Mouse (Mus musculus) thymus, postnatal 10 days (tissue): ENCODE data around the gene Kri1.
A peak's percentile ranks its signal among the peaks of the same experiment; 100 is the strongest.
"Not testable (repeated sequence)": the region's sequence is repeated elsewhere in the genome, so short reads cannot be mapped to it uniquely, and the experiment has no call there.

Source experiments
- DNase-seq, 2 experiments: peaks; one replicate each; pipeline ENCODE4 v3.0.0; 2021; ENCODE audit warnings: low spot score in 2 of 2

Gene Kri1

GRCm38 (mm10) chr9:21244428-21245112 lies 43.2 kb downstream of the Kri1 start:
- DNase-seq, result no peak

- no peak for DNase-seq
Measured at GRCm38 (mm10) chr9:21243826-21244427, 43.8 kb downstream of the Kri1 start.

DNA sequence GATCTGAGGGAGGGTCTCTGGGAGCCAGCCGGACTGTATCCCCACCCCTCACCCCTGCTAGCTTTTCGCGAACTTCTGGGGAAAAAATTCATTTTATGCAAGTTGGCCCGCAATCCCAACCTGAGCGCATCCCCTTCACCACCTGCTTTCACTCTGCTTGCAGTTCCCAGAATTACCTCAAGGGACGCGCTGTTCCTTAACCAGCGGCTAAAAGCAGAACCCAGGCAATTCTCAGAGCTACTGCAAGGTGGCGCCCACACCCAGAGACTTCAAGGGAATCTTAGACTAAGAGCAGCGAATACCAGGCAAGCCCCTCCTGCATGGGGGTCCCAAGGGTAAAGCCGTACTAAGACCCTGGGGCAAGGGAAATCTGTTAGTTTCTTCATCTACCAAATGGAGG lies 46.4 kb downstream of the Kri1 start:
- DNase-seq, result peak; percentile 75 to 90

DNA sequence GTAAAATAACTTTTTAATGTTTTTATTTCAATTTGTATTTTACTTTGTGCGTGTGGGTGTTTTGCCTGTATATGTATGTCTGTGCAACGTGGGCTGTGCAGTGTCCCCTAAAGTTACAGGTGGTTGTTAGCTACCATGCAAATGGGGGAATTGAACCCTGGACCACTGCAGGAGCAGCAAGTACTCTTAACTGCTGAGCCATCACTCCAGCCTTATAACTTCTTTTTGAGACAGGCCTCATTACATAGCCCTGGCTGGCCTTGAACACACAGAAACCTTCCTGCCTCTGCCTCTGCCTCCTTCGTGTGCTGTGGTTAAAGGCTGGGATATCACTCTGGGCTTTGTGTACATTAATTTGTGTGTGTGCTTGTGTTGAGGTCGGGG lies 48.3 kb downstream of the Kri1 start:
- no peak for DNase-seq

GRCm38 (mm10) chr9:21238733-21239464 lies 48.9 kb downstream of the Kri1 start, which contains the start of gene Keap1:
TSS of gene Keap1 (minus strand) at chr9:21239361.
- peak; percentile 83 to 85 for DNase-seq

DNA sequence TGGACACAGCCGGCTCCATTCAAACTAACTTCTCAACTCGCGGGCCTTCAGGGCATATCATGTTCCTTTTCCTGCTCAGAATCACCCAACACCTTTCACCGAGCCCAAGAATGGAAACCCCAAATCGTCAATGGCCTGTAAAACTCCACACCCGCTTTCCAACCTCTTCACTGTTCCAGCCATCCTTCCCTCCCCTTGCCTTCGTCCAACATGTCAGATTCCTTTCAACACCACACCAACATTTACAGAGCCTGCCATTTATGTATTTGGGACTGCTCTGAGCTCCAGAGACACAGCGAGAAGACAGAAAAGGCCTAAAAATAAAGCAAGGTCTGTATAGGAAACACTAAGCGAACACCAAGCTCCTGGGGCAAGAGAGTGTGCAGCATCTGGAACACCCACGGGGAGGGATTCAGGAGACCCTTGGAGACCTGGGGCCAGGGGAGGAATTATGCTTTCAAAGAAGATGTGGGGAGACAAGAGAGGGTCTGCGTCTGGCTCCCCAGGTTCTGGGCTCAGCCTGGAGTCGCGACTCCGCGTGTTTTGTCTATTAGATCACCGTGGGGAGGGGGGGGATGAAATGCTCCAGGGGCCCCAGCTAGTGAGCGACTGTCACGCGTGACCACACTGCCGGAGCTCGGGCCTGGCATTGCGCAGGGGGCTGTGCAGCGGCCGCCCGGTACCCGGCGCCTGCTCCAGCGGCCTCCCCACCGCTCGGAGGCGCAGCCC lies 49.6 kb downstream of the Kri1 start:
- no peak for DNase-seq

DNA sequence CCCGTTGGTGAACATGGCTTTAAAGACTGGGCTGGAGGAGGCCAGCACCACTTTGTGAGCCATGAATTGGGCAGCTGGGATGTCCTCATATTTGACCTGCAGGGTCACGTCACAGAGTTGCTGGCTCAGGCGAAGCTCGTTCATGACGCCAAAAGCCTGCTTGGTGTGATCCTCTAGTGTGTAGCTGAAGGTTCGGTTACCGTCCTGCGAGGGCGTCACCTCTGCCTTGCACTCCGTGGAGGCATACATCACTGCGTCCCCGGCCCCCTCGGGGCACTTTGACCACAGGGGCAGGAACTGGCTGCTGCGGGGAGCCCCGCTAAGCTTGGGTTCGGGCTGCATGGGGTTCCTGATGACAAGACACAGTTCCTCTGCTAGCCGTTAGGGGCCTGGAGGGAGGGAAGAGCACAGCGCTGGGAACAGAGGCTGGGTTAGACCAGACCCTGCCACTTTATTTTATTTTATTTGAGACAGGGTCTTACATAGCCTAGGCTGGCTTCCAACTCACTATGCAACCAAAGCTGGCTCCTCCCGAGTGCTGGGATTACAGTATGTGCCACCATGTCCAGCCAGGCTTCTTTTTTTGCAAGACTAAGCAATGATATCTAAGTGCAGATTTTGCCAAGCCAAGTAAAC lies 50.3 kb downstream of the Kri1 start:
- DNase-seq, result peak; percentile 42 to 49

DNA sequence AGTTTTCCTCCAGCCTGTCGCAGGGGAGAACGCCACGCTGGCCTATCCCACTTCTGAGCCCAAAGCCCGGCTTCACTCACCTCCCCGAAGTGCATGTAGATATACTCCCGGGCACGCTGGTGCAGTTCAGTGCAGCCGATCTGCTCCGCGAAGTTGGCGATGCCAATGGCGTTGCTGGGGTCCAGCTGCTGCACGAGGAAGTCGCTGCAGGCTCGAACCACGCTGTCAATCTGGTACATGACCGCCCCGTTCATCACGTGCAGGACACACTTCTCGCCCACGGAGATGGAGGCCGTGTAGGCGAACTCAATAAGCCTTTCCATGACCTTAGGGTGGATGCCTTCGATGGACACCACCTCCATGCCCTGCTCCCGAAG lies 50.8 kb downstream of the Kri1 start:
- no peak for DNase-seq

GRCm38 (mm10) chr9:21235341-21235740 lies 52.4 kb downstream of the Kri1 start:
- no peak for DNase-seq

- no peak for DNase-seq
Measured at GRCm38 (mm10) chr9:21233805-21234204, 54.0 kb downstream of the Kri1 start.

GRCm38 (mm10) chr9:21233366-21233765 lies 54.4 kb downstream of the Kri1 start:
- DNase-seq, result no peak

DNA sequence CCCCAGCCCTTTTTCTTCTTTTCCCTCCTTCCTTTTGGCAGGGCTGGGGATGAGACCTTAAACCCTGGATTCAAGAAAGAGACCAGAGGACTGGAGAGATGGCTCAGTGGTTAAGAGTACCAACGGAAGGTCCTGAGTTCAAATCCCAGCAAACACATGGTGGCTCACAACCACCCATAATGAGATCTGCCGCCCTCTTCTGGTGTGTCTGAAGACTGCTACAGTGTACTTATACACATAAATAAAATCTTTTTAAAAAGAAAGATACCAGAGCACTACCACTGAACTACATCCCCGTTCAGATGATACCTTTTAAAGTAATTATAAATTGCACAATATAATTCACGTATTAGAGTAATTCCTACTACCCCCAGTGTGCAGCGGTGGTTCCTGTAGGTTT lies 54.9 kb downstream of the Kri1 start:
- DNase-seq, result no peak

- no peak for DNase-seq
Measured at GRCm38 (mm10) chr9:21231551-21231950, 56.2 kb downstream of the Kri1 start.

DNA sequence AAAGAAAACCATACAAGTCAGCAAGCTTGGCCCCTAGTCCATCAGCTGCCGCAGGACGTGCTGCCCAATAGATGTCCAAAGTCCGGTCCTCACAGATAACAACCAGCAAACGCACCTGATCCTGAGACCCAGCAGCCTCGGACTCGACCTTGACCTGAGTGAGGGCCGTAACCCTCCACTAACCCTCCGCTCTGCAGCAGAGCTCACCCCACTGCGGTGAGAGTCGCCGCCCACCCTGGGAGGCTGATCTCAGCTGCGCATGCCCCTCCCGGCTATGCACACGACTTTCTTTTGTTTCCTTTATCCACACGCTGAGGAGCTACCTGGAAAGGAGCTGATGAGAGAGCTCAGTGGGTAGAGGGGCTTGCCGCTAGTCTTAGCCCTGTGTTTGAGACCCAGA lies 60.4 kb downstream of the Kri1 start:
- peak in 1 of 2 experiments; percentile 40 for DNase-seq

DNA sequence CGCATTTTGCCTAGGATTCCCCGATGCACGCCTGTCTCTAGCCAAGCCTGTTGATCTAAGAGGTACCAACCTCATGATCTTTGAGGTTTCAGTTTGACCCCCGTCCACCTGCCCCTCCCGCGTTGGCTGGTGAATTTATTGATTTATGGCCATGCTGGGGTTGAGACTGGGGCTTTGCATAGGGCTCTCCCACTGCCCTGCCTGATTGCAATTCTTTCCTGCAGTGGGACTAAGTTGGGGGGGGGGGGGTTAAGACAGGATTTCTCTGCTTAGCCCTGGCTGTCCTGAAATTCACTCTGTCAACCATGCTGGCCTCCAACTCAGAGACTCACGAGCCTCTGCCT lies 62.4 kb downstream of the Kri1 start:
- no peak for DNase-seq

DNA sequence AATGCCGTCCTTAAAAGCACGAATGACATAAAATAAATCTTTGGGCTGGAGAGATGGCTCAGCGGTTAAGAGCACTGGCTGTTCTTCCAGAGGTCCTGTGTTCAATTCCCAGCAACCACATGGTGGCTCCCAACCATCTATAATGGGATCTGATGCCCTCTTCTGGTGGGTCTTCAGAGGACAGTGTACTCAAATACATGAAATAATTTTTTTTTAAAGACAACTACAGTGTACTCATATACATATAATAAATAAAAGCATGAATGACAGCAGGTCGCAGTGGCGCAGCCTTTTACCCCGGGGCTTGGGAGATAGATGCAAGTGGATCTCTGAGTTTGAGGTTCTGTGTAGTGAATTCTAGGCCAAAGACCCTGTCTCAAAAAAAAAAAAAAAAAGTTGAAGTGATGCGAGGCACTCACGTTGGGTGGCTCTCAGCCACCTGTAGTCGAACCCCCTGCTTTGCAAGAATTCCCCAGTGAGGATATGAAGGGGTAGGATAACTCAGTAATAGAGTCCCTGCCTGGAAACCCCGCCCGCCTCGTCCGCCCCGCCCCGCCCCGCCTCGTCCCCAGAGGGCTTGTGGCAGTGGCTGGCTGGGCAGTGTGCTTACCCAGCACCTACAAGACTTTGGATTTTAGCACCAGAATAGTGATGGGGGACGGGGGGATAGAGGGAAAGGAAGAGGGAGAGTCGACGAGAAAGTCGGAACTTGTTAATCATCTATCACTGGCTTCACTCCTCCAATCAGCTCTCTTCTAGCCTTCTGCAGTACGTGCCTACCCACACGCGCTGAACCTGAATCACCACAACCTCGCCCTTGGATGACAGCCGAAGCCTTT lies 63.0 kb downstream of the Kri1 start:
- DNase-seq, result no peak

DNA sequence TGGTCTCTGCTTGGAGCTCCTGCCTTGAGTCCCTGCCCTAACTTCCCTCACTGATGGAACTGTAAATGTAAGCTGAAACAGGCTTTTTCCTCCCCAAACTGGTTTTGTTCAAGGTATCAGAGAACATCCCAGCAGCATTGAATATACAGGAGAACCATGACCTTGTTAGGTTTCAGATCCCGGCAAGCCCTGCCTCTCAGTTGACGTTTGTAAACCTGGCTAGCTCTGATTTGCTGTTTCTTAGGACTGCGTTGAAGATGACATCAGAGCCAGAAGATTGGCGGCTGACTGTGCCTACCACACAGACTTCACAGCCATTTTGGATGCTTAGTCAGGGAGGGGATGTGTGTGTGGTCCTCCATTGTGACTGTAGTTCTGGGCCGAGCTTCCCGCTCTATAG lies 63.9 kb downstream of the Kri1 start:
- no peak for DNase-seq

DNA sequence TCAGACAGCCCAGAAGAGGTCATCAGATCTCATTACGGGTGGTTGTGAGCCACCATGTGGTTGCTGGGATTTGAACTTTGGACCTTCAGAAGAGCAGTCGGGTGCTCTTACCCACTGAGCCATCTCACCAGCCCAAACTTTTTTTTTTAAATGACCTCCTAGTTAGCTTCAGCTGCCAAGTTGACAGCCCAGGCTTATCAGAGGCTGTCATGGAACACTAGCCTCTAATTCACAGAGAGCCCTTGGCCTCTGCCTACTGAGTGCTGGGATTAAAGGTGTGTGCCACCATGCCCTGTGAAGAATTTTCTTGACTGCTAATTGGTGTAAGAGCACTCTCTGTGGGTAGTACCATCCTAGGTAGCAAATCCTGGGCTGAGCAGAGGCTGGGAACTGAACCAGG lies 64.3 kb downstream of the Kri1 start:
- DNase-seq, result not testable (repeated sequence)
